Mouse (Mus musculus) megakaryocyte, embryonic 14.5 days (primary cell): ENCODE results near the gene Jarid2. TPM values are rescaled to one million over a fixed set of nuclear protein-coding genes. Genes with fewer than 3 reads are reported as not detected.

Experiments used
- H3K27me3 ChIP-seq: replicated peaks from 2 replicates; pipeline ENCODE3; 2012; ENCODE audit warnings: inconsistent platforms
- H3K36me3 ChIP-seq: replicated peaks from 2 replicates; pipeline ENCODE3; 2012; ENCODE audit warnings: low read length, inconsistent platforms, mixed read lengths
- H3K4me1 ChIP-seq: 2 replicates; pipeline ENCODE4 v1.6.1; 2012; ENCODE audit warnings: inconsistent platforms
- H3K4me3 ChIP-seq: replicated peaks from 2 replicates; pipeline ENCODE3; 2012; ENCODE audit warnings: moderate library complexity, mild to moderate bottlenecking, inconsistent platforms
- H3K9me3 ChIP-seq: 2 replicates; pipeline ENCODE4 v1.6.1; 2012; ENCODE audit warnings: inconsistent platforms
- FLI1 ChIP-seq: IDR thresholded peaks from 2 replicates; pipeline ENCODE4 v1.6.1; 2012; ENCODE audit warnings: low read length, inconsistent platforms, mixed read lengths
- GATA1 ChIP-seq: IDR thresholded peaks from 3 replicates; pipeline ENCODE4 v1.6.1; 2012; ENCODE audit warnings: mixed read lengths, low read length, inconsistent platforms, borderline replicate concordance
- polyA plus RNA-seq: library from polyadenylated mRNA; stranded (reverse); fragments of >175 nt; gene quantifications from 2 replicates; pipeline ENCODE4 v1.2.3, GENCODE M21; 2012; ENCODE audit warnings: low replicate concordance; ENCODE audit not compliant: insufficient read depth

The Jarid2 gene
- polyA plus RNA-seq, 1 experiment: 68.2 TPM

DNA sequence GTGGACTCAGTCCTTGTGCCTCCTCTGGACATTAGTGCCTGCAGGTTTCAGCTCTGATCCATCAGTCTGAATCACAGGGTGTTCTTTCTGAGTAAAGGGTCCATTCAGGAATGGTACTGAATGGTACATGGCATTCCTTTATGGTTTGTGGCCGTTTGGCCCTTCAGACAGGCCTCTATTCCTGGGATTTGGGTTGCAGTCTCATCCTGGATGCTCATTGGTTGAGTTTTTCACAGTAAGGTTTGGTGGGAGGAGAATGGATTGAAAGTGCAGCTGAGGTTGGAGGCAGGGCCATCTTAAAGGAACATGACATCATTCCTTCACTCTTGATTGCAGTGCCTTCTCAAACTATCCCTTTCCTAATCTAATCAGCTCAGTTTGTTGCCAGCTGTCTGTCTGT is 179.5 kb downstream of the Jarid2 start:
- TF ChIP-seq GATA1: no peak
- no peak for TF ChIP-seq FLI1
- Histone ChIP-seq H3K9me3 (no peaks in the 10 kb centered on the region), H3K4me1 (peaks cover 79% of the 10 kb centered on the region), H3K4me3 (no peak overlapping the region), H3K36me3 (peaks cover 100% of the 10 kb centered on the region), H3K27me3 (no peaks in the 10 kb centered on the region)

- TF ChIP-seq GATA1 (no peak), FLI1 (no peak)
- H3K4me3 ChIP-seq: no peak overlapping the region
- H3K36me3 ChIP-seq: peaks cover 100% of the 10 kb centered on the region
- no peaks in the 10 kb centered on the region for H3K9me3 ChIP-seq
- H3K4me1 ChIP-seq: peaks cover 56% of the 10 kb centered on the region
- H3K27me3 ChIP-seq: no peaks in the 10 kb centered on the region
Observed at GRCm38 (mm10) chr13:44912851-44913250, 183.6 kb downstream of the Jarid2 start.

- H3K9me3 ChIP-seq: no peaks in the 10 kb centered on the region
- H3K4me3 ChIP-seq: no peak overlapping the region
- peaks cover 100% of the 10 kb centered on the region for H3K36me3 ChIP-seq
- H3K27me3 ChIP-seq: no peaks in the 10 kb centered on the region
- TF ChIP-seq GATA1: no peak
- H3K4me1 ChIP-seq: peaks cover 52% of the 10 kb centered on the region
Observed at GRCm38 (mm10) chr13:44913560-44913959, 184.3 kb downstream of the Jarid2 start.

DNA sequence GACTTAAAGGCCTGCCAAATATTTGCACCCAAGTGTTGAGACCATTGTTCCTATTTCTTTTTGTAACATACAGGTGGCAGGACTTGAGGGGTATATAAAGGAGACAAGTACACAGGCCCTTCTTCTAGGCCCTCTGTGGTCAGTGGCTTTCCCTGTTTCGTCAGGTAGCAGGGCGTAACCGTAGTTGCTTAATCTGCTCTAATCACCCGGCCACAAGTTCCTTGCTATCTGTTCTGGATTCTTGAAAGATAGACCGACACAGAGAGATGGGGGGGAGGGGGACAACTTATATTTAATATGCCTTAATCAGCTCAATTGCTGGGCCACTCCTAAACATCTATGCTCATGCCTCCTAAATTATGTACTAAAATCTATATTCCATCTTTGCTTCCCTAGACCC is 186.1 kb downstream of the Jarid2 start:
- Histone ChIP-seq H3K4me1 (peaks cover 36% of the 10 kb centered on the region; the same call in 1 of the 2 replicates), H3K9me3 (no peaks in the 10 kb centered on the region), H3K4me3 (no peak overlapping the region), H3K36me3 (peaks cover 100% of the 10 kb centered on the region), H3K27me3 (no peaks in the 10 kb centered on the region)
- TF ChIP-seq GATA1: no peak

DNA sequence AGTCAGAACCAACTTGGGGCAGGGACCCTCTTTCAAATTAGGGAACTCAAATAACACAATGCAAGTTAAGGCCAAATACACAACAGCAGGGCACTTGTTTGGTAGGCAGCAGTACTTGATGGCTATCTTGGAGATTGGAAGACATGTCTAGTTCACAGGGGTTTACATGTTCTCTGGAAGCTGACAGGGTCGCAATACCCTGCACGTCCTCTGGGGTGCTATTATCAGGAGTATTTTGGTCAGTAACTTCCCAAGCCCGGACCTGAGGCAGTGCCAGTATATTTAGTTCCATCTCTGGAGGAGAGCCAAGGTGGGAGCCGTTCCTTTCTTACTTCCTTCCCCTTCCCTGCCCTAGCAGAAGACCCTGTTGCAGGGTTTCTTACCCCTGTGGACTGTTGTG is 186.7 kb downstream of the Jarid2 start:
- TF ChIP-seq GATA1 (no peak), FLI1 (no peak)
- Histone ChIP-seq H3K4me3 (no peak overlapping the region), H3K9me3 (no peaks in the 10 kb centered on the region), H3K36me3 (peaks cover 100% of the 10 kb centered on the region), H3K27me3 (no peaks in the 10 kb centered on the region), H3K4me1 (peaks cover 32% of the 10 kb centered on the region)

- peaks cover 100% of the 10 kb centered on the region for H3K36me3 ChIP-seq
- no peak for TF ChIP-seq GATA1
- no peak for TF ChIP-seq FLI1
- no peaks in the 10 kb centered on the region for H3K27me3 ChIP-seq
Observed at GRCm38 (mm10) chr13:44917202-44917601, 187.9 kb downstream of the Jarid2 start.

GRCm38 (mm10) chr13:44918269-44918668 is 189.0 kb downstream of the Jarid2 start:
- no peak for TF ChIP-seq FLI1
- no peak for TF ChIP-seq GATA1
- Histone ChIP-seq H3K27me3 (no peaks in the 10 kb centered on the region), H3K9me3 (no peaks in the 10 kb centered on the region), H3K4me3 (no peak overlapping the region), H3K36me3 (peaks cover 100% of the 10 kb centered on the region), H3K4me1 (peaks cover 39% of the 10 kb centered on the region)

More at GRCm38 (mm10) chr13:44917202-44917601, 187.9 kb downstream of the Jarid2 start:
- Histone ChIP-seq H3K9me3 (no peaks in the 10 kb centered on the region), H3K4me1 (peaks cover 36% of the 10 kb centered on the region), H3K4me3 (no peak overlapping the region)

DNA sequence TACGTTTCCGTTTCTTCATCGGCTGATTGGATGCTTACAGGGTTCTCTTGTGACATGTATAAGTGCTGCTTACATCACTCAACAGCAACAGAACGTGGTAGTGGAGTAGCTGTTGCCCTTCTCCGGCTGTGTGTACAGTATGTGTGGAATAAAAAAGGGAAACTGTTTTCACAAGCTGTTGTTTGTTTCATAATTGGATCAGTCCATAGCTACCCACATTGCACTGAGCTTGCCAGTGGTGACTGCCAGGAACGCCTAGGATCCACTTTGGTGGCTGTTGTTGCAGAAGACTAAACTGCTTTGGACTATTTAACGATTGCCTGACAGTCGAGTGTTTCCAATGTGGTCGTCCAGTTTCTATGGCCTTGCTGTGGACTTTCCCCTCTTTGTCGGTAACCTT is 191.8 kb downstream of the Jarid2 start:
- no peak overlapping the region for H3K4me3 ChIP-seq
- peaks cover 60% of the 10 kb centered on the region for H3K4me1 ChIP-seq
- TF ChIP-seq FLI1: no peak
- no peak for TF ChIP-seq GATA1
- no peaks in the 10 kb centered on the region for H3K27me3 ChIP-seq
- H3K36me3 ChIP-seq: peaks cover 100% of the 10 kb centered on the region
- no peaks in the 10 kb centered on the region for H3K9me3 ChIP-seq

- Histone ChIP-seq H3K4me1 (peaks cover 62% of the 10 kb centered on the region), H3K36me3 (peaks cover 98% of the 10 kb centered on the region), H3K9me3 (no peaks in the 10 kb centered on the region), H3K4me3 (no peak overlapping the region), H3K27me3 (no peaks in the 10 kb centered on the region)
- TF ChIP-seq GATA1: no peak
- no peak for TF ChIP-seq FLI1
Observed at GRCm38 (mm10) chr13:44921721-44922120, 192.4 kb downstream of the Jarid2 start.

GRCm38 (mm10) chr13:44924042-44924441 is 194.8 kb downstream of the Jarid2 start:
- H3K4me1 ChIP-seq: peaks cover 65% of the 10 kb centered on the region
- H3K27me3 ChIP-seq: no peaks in the 10 kb centered on the region
- H3K4me3 ChIP-seq: no peak overlapping the region
- peaks cover 97% of the 10 kb centered on the region for H3K36me3 ChIP-seq
- H3K9me3 ChIP-seq: no peaks in the 10 kb centered on the region
- no peak for TF ChIP-seq FLI1
- no peak for TF ChIP-seq GATA1

- TF ChIP-seq GATA1 (no peak), FLI1 (no peak)
- Histone ChIP-seq H3K27me3 (no peaks in the 10 kb centered on the region), H3K36me3 (peaks cover 95% of the 10 kb centered on the region)
Observed at GRCm38 (mm10) chr13:44925173-44925572, 195.9 kb downstream of the Jarid2 start.

More at GRCm38 (mm10) chr13:44925173-44925572, 195.9 kb downstream of the Jarid2 start:
- peaks cover 71% of the 10 kb centered on the region for H3K4me1 ChIP-seq
- H3K4me3 ChIP-seq: no peak overlapping the region
- H3K9me3 ChIP-seq: no peaks in the 10 kb centered on the region
